Mouse (Mus musculus) CH12.LX (cell line): ENCODE measurements at regions not wholly inside any gene's neighbourhood (a gene's known extent, or its start where the extent isn't known, plus 50 kb on each side); places are given as distances from the start of the nearest gene placed in this dataset.

Source experiments
- CHD1 ChIP-seq: IDR thresholded peaks from 2 replicates; pipeline ENCODE4 v1.6.1; 2012; ENCODE audit warnings: low read depth, low read length, improper control_type of control experiment, inconsistent platforms
- EP300 ChIP-seq: IDR thresholded peaks from 2 replicates; pipeline ENCODE4 v1.6.1; 2011; ENCODE audit warnings: low read length, improper control_type of control experiment
- MAFK ChIP-seq: IDR thresholded peaks from 2 replicates; pipeline ENCODE4 v1.6.1; 2011; ENCODE audit warnings: low read length, improper control_type of control experiment; ENCODE audit not compliant: insufficient replicate concordance

DNA sequence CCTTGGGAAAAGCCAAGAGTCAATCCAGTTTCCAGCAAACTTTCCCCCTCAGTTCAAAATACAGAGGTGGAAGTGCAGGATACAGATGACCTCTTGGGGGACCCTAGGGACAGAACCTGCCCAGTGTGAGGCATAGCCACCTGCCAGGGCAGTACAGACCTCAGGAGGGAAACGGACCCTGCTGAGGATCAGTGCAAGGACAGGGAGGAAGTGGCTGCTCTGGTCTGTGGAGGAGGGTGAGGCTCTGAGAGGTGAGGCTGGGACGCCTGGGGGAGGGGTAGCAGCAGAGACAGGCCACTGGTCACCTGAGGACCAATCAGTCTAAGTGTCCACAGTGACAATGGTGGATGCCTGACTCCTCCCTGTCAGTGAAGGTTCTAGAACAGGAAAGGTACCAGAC, 85.6 kb upstream of the Smad3 start:
- TF ChIP-seq EP300 (no peak), MAFK (no peak), CHD1 (no peak)
